Mouse (Mus musculus) myocyte (in vitro differentiated cells): ENCODE data around the gene Ptar1.

Source experiments
- CEBPB ChIP-seq: IDR thresholded peaks from 2 replicates; pipeline ENCODE4 v1.6.1; 2011; ENCODE audit warnings: mild to moderate bottlenecking, moderate library complexity; ENCODE audit not compliant: poor library complexity, insufficient read depth, severe bottlenecking
- E2F4 ChIP-seq: IDR thresholded peaks from one replicate; pipeline ENCODE4 v1.6.1; 2011; ENCODE audit warnings: mild to moderate bottlenecking, control low read depth, moderate library complexity; ENCODE audit not compliant: insufficient read depth
- MAX ChIP-seq: IDR thresholded peaks from one replicate; pipeline ENCODE4 v1.6.1; 2011; ENCODE audit warnings: low read depth, mild to moderate bottlenecking, control low read depth
- MYOD1 ChIP-seq, 3 experiments: IDR thresholded peaks; one replicate each; pipeline ENCODE4 v1.6.1; 2011; ENCODE audit warnings: control low read depth in 2 of 3, low read depth in 2 of 3, mild to moderate bottlenecking in 2 of 3, moderate library complexity in 1 of 3; ENCODE audit not compliant: insufficient read length in 2 of 3, control insufficient read depth in 1 of 3
- POLR2A ChIP-seq: IDR thresholded peaks from one replicate; pipeline ENCODE4 v1.6.1; 2011; ENCODE audit warnings: low read depth, mild to moderate bottlenecking, control low read depth, moderate library complexity; ENCODE audit not compliant: insufficient read length
- POLR2AphosphoS2 ChIP-seq: IDR thresholded peaks from one replicate; pipeline ENCODE4 v1.6.1; 2011; ENCODE audit warnings: low read depth, control low read depth; ENCODE audit not compliant: insufficient read length
- SRF ChIP-seq: IDR thresholded peaks from one replicate; pipeline ENCODE4 v1.6.1; 2011; ENCODE audit warnings: low read depth; ENCODE audit not compliant: control insufficient read depth, insufficient read length
- USF1 ChIP-seq: IDR thresholded peaks from one replicate; pipeline ENCODE4 v1.6.1; 2011; ENCODE audit warnings: low read depth, mild to moderate bottlenecking, control low read depth, moderate library complexity

DNA sequence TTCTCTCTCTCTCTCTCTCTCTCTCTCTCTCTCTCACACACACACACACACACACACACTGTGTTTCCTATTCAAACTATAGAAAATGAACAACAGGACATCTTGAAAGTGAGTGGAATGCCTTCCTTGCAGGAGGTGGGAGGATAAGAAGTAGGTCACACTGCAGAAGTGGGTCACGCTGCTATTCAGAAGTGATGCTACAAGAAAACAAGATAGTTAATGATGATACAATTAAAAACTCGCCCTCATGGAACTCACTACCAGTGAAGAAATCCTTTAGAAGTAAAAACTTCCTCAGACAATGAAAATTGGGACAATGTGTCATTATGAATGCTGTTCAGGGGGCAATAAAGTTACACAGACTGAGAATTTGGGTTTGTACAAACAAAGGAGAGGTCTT, 14.2 kb upstream of the Ptar1 start:
- TF ChIP-seq E2F4, result no peak
- TF ChIP-seq POLR2A, result no peak
- no peak for TF ChIP-seq USF1
- TF ChIP-seq MYOD1 (IDR thresholded peaks at IDR 0.05; ENCODE audit: control insufficient read depth in 1 of 3, insufficient read length in 2 of 3, low read depth in 2 of 3), result no peak
- no peak for TF ChIP-seq SRF
- no peak for TF ChIP-seq MAX
- no peak for TF ChIP-seq CEBPB
- no peak for TF ChIP-seq POLR2AphosphoS2
